Mouse (Mus musculus): ENCODE results near the gene Epha4. TPM values are rescaled to one million over a fixed set of nuclear protein-coding genes. Genes with fewer than 3 reads are reported as not detected.

The Epha4 gene
- polyA plus RNA-seq, 1 experiment from 2014 or later: 44.3 TPM

DNA sequence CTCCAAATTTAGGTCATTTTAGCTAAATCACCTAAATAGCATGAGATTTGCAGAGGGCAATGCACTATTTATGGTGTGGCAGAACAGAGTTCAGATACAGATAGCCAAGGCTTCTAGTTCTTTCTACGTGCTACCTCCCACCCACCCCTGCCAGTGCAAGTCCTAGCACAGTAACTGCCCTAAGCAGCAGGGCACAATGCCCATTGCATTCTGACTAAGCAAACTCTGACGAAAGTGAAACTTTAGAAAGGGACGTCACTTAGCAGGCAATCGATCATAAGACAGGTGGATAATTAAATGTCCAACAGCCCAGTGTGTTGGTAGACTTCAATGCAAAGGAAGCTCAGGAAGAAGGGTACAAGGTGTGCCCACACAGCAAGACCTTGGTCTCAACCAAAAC lies 49.4 kb downstream of the Epha4 start:
- Histone ChIP-seq H3K4me1 (peaks cover 13% of the 10 kb centered on the region), H3K9me3 (replicated peaks) (no peaks in the 10 kb centered on the region), H3K36me3 (peaks cover 17% of the 10 kb centered on the region; the same call in 1 of the 2 replicates), H3K27ac (no peak overlapping the region), H3K27me3 (ENCODE audit: low read depth, poor library complexity, severe bottlenecking) (no peaks in the 10 kb centered on the region), H3K4me3 (no peak overlapping the region)
- 88% methylated on average over 4 of the region's 4 CpGs for WGBS
- DNase-seq (ENCODE audit: low spot score): no peak

DNA sequence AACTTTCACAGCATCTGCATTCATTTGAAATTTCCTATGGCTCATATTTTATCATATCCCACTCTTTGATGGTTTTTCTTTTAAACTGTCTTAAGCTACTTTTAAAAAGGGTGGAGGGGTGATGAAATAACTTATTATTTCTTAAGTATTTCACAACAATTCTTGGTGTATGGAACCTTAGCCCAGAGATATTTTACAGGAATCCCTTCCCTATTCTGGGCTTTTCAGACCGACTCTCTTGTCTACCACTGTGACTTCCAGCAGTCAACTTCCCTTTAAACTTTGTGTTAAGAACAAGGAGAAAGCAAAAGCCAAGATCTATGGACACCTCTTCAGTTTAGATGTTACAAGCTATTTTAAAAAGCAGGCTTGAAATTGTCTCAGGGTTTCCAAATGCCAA lies 50.8 kb downstream of the Epha4 start:
- Histone ChIP-seq H3K36me3 (peaks cover 24% of the 10 kb centered on the region), H3K27ac (no peak overlapping the region), H3K27me3 (ENCODE audit: low read depth, poor library complexity, severe bottlenecking) (no peaks in the 10 kb centered on the region), H3K4me3 (no peak overlapping the region), H3K4me1 (peaks cover 13% of the 10 kb centered on the region), H3K9me3 (replicated peaks) (no peaks in the 10 kb centered on the region)
- 74% methylated on average over 1 of the region's 1 CpGs for WGBS
- no peak for DNase-seq (ENCODE audit: low spot score)

GRCm38 (mm10) chr1:77461877-77462615 lies 52.8 kb downstream of the Epha4 start:
- Histone ChIP-seq H3K27ac (0 out of 2 replicates have a peak overlapping the region, but pooled peaks have one; percentile 6), H3K4me1 (peaks cover 25% of the 10 kb centered on the region)
- DNase-seq (ENCODE audit: low spot score): no peak

GRCm38 (mm10) chr1:77460831-77461629 lies 53.9 kb downstream of the Epha4 start:
- no peaks in the 10 kb centered on the region for H3K9me3 ChIP-seq (replicated peaks)
- no peak overlapping the region for H3K4me3 ChIP-seq
- WGBS: 66% methylated on average over 11 of the region's 11 CpGs
- no peaks in the 10 kb centered on the region for H3K27me3 ChIP-seq (ENCODE audit: low read depth, poor library complexity, severe bottlenecking)
- H3K36me3 ChIP-seq: peaks cover 24% of the 10 kb centered on the region
- no peak overlapping the region for H3K27ac ChIP-seq
- peaks cover 29% of the 10 kb centered on the region for H3K4me1 ChIP-seq
- DNase-seq (ENCODE audit: low spot score): no peak

More at GRCm38 (mm10) chr1:77461877-77462615, 52.8 kb downstream of the Epha4 start:
- H3K27me3 ChIP-seq (ENCODE audit: low read depth, poor library complexity, severe bottlenecking): no peaks in the 10 kb centered on the region
- no peak overlapping the region for H3K4me3 ChIP-seq
- H3K9me3 ChIP-seq (replicated peaks): no peaks in the 10 kb centered on the region
- H3K36me3 ChIP-seq: peaks cover 29% of the 10 kb centered on the region
- WGBS: 21% methylated on average over 3 of the region's 3 CpGs

- Histone ChIP-seq H3K27me3 (ENCODE audit: low read depth, poor library complexity, severe bottlenecking) (no peaks in the 10 kb centered on the region), H3K9me3 (replicated peaks) (no peaks in the 10 kb centered on the region), H3K27ac (no peak overlapping the region), H3K36me3 (peaks cover 22% of the 10 kb centered on the region), H3K4me3 (no peak overlapping the region), H3K4me1 (peaks cover 29% of the 10 kb centered on the region)
- no peak for DNase-seq (ENCODE audit: low spot score)
- WGBS: 85% methylated on average over 7 of the region's 7 CpGs
Measured at GRCm38 (mm10) chr1:77458751-77459385, 56.0 kb downstream of the Epha4 start.

GRCm38 (mm10) chr1:77457446-77457800 lies 57.5 kb downstream of the Epha4 start:
- H3K27me3 ChIP-seq (ENCODE audit: low read depth, poor library complexity, severe bottlenecking): no peaks in the 10 kb centered on the region
- H3K36me3 ChIP-seq: peaks cover 24% of the 10 kb centered on the region
- WGBS: 37% methylated on average over 6 of the region's 6 CpGs
- DNase-seq (ENCODE audit: low spot score): no peak
- H3K4me1 ChIP-seq: peaks cover 29% of the 10 kb centered on the region
- no peak overlapping the region for H3K4me3 ChIP-seq
- no peaks in the 10 kb centered on the region for H3K9me3 ChIP-seq (replicated peaks)
- no peak overlapping the region for H3K27ac ChIP-seq

DNA sequence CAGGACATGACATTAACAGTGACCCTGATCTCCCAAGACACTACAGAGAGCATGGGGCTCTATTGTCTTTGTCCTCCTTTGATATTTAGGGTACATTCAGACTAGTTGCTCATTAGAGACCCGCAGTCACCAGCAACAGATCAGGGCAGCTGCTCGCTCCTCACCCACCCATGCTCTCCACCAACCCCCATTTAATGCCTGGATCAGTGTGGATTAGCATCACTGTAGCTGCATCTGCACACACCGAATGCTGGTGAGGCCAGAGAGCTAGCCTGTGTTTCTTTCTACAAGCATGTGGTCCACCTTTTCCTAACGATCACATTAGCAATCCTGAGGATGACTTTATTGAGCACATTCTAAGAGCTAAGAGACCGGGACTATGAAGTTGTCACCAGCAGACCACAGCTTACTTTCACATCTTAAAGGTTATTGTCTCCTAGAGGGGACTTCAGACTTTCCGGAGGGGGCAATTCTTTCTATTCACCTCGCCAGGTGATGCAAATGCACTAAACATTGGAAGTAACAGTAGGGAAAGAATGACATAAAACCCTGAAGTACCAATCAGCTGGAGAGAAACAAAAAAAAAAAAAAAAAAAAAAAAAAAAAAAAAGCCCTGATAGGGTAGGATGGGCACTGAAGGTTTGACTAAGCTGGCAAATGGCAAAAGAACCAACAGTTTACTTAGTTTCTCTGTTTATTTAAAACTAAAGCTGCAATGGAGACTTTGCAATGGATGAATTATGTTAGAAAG lies 58.0 kb downstream of the Epha4 start:
- WGBS: 55% methylated on average over 7 of the region's 7 CpGs
- Histone ChIP-seq H3K9me3 (replicated peaks) (no peaks in the 10 kb centered on the region), H3K4me1 (peaks cover 24% of the 10 kb centered on the region), H3K4me3 (no peak overlapping the region), H3K27ac (no peak overlapping the region), H3K36me3 (peaks cover 24% of the 10 kb centered on the region), H3K27me3 (ENCODE audit: low read depth, poor library complexity, severe bottlenecking) (no peaks in the 10 kb centered on the region)
- DNase-seq (ENCODE audit: low spot score): no peak

DNA sequence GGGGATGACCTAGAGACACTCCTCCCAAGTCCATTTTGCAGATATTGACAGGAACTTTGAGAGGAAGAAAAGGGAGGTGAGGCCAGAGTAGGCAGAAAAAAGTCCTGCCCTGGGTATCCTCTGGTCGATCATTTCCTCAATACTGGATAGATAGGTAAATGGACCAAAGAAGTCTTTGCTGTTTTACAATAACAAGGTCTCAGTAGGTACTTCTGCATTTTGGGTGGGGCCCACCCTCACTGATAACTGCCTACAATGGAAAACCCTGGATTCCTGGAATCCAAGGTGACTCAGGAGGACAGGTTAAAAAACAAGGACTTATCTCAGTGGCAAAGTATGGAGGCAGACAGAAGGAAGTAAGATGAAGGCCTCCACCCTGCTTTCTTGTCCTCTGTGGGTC lies 61.1 kb downstream of the Epha4 start:
- 0 out of 2 replicates have a peak, but pooled peaks cover 8% of the 10 kb centered on the region for H3K36me3 ChIP-seq
- no peaks in the 10 kb centered on the region for H3K27me3 ChIP-seq (ENCODE audit: low read depth, poor library complexity, severe bottlenecking)
- no peak for DNase-seq (ENCODE audit: low spot score)
- H3K4me1 ChIP-seq: peaks cover 15% of the 10 kb centered on the region
- H3K27ac ChIP-seq: no peak overlapping the region
- WGBS: 97% methylated on average over 1 of the region's 1 CpGs
- no peak overlapping the region for H3K4me3 ChIP-seq
- H3K9me3 ChIP-seq (replicated peaks): no peaks in the 10 kb centered on the region

DNA sequence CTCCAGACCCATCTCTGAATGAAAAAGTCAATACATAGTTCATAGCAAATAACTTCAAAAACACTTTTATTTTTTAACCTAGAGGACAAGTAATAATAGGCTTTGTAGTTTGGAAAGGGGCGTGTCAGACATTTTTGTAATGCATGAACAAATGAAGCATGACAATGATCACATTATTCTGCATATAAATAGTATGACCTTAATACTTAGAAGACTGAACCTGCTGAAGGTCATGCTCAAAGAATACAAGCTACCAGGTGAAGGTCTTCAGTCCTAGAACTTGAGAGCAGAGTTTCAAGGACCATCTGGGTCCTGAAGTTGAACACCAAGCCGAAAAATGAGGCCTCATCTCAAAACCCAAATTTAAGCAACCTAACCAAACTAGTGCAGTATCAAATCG lies 62.2 kb downstream of the Epha4 start:
- DNase-seq (ENCODE audit: low spot score): no peak
- no peaks in the 10 kb centered on the region for H3K27me3 ChIP-seq (ENCODE audit: low read depth, poor library complexity, severe bottlenecking)
- no peak overlapping the region for H3K4me3 ChIP-seq
- WGBS: 95% methylated on average over 3 of the region's 3 CpGs
- H3K36me3 ChIP-seq: 0 out of 2 replicates have a peak, but pooled peaks cover 2% of the 10 kb centered on the region
- no peaks in the 10 kb centered on the region for H3K9me3 ChIP-seq (replicated peaks)
- no peak overlapping the region for H3K27ac ChIP-seq
- peaks cover 9% of the 10 kb centered on the region; the same call in 1 of the 2 replicates for H3K4me1 ChIP-seq

GRCm38 (mm10) chr1:77451541-77451940 lies 63.3 kb downstream of the Epha4 start:
- Histone ChIP-seq H3K36me3 (0 out of 2 replicates have a peak, but pooled peaks cover 2% of the 10 kb centered on the region), H3K27ac (no peak overlapping the region), H3K9me3 (replicated peaks) (no peaks in the 10 kb centered on the region), H3K27me3 (ENCODE audit: low read depth, poor library complexity, severe bottlenecking) (no peaks in the 10 kb centered on the region), H3K4me1 (peaks cover 6% of the 10 kb centered on the region), H3K4me3 (no peak overlapping the region)
- no peak for DNase-seq (ENCODE audit: low spot score)
- WGBS: 86% methylated on average over 3 of the region's 3 CpGs

GRCm38 (mm10) chr1:77450201-77450600 lies 64.7 kb downstream of the Epha4 start:
- Histone ChIP-seq H3K36me3 (peaks cover 5% of the 10 kb centered on the region; the same call in 1 of the 2 replicates), H3K4me3 (no peak overlapping the region), H3K27ac (no peak overlapping the region), H3K27me3 (ENCODE audit: low read depth, poor library complexity, severe bottlenecking) (no peaks in the 10 kb centered on the region), H3K9me3 (replicated peaks) (no peaks in the 10 kb centered on the region), H3K4me1 (peaks cover 12% of the 10 kb centered on the region)
- DNase-seq (ENCODE audit: low spot score): no peak
- 69% methylated on average over 3 of the region's 3 CpGs for WGBS

GRCm38 (mm10) chr1:77447061-77447614 lies 67.8 kb downstream of the Epha4 start:
- 84% methylated on average over 1 of the region's 1 CpGs for WGBS
- DNase-seq (ENCODE audit: low spot score): no peak
- H3K4me3 ChIP-seq: no peak overlapping the region
- peaks cover 15% of the 10 kb centered on the region for H3K4me1 ChIP-seq
- H3K36me3 ChIP-seq: peaks cover 32% of the 10 kb centered on the region
- H3K9me3 ChIP-seq (replicated peaks): no peaks in the 10 kb centered on the region
- H3K27ac ChIP-seq: no peak overlapping the region
- no peaks in the 10 kb centered on the region for H3K27me3 ChIP-seq (ENCODE audit: low read depth, poor library complexity, severe bottlenecking)

All from limb, embryonic 10.5 days (tissue).